Mouse (Mus musculus) small intestine, adult 2 months (tissue): Measurements from ENCODE around the gene Eaf1.

Experiments
- CTCF ChIP-seq: fragments of 200-500 bp; IDR thresholded peaks from 2 replicates; pipeline ENCODE4 v1.5.1; 2012; ENCODE audit warnings: low read depth, mild to moderate bottlenecking, control low read depth, inconsistent platforms, low read length, moderate library complexity, mixed read lengths; ENCODE audit not compliant: insufficient replicate concordance, insufficient read length; ENCODE audit errors: extremely low read depth
- POLR2A ChIP-seq: fragments of 200-500 bp; IDR thresholded peaks from 2 replicates; pipeline ENCODE4 v1.6.1; 2012; ENCODE audit warnings: low read depth, mild to moderate bottlenecking, control low read depth, inconsistent platforms, low read length, moderate library complexity

DNA sequence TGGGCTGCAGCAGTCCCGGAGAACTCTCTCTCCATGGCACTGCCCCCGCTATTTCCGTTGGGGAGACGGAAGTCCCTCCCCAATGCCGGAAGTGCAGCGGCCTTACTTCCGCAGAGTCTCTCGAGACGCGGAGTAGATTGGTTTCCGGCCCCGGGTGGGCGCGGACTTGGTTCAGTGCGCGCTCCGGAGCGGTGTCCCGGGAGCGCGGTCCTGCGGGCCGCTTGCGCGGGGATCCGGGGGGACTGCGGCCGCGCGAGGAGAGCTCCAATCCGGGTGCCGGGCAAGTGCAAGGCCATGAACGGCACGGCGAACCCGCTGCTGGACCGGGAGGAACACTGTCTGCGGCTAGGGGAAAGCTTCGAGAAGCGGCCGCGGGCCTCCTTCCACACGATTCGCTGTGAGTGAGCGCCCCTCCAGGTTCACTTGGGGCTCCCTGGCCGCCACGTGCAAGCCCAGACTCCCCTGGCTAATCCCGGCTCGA is 816 bp downstream of the Eaf1 start, which contains the start of gene Mettl6:
- TF ChIP-seq CTCF (no peak), POLR2A (peak; percentile 48; the same call in 1 of the 2 replicates)
